Mouse (Mus musculus): ENCODE results near the gene Acad8.

The Acad8 gene

GRCm38 (mm10) chr9:26978776-26979175 lies 20.6 kb downstream of the Acad8 start:
- no peak for DNase-seq

- no peak for DNase-seq
These were observed 21.6 kb downstream of the Acad8 start for GRCm38 (mm10) chr9:26977754-26978153.

DNA sequence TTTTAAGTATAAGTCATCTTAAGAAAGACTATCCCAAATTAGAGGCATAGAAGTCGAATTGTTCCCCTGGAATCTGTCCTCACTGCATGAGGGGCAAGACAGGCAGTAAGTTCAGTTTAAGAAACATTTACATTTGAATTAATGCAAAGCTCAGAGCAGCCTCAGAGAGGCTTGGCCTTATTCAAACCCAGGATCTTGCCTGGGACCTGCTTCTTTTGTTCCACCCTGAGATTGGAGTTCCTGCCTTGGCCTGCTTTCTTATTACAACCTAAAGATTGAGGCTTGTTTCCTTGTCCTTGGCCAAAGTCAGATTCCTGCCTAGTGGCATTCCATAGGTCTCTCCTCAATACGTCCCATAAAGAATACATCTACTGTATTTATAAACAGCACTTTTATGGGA lies 51.6 kb downstream of the Acad8 start:
- DNase-seq: no peak

DNA sequence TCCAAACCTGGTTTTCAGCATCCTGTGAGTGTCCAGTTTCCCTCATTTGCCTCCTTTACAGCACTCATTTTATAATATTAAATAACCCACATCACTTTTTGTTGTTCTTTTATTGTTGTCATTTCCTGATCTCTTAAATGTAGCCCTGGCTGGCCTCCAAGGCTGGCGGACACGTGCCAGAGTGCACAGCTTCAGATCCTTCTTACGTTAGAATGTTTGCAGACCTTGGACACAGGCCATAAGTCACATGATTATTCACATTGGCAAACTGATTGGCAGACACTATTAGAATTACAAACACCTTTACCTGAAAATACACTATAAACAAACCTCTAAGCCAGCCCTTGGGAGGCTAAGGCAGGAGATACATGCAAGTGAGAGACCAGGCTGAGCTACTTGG lies 75.2 kb downstream of the Acad8 start:
- no peak for DNase-seq
